Mouse (Mus musculus) adrenal gland (tissue): ENCODE measurements around the gene Phf21a.

ENCODE experiments used
- intact Hi-C: fragments of 180-260 bp; cut with DNase I; formaldehyde crosslinking; loops from one replicate; pipeline ENCODE4 v1.15.1; 2025

Gene Phf21a

GRCm38 (mm10) chr2:92354224-92354623 lies 261.3 kb downstream of the Phf21a start:
- intact Hi-C loops, result no loop called here

GRCm38 (mm10) chr2:92359301-92359700 lies 266.4 kb downstream of the Phf21a start:
- intact Hi-C loops, result no loop called here

- intact Hi-C loops, result no loop called here
Measured at GRCm38 (mm10) chr2:92360186-92360823, 267.4 kb downstream of the Phf21a start.

DNA sequence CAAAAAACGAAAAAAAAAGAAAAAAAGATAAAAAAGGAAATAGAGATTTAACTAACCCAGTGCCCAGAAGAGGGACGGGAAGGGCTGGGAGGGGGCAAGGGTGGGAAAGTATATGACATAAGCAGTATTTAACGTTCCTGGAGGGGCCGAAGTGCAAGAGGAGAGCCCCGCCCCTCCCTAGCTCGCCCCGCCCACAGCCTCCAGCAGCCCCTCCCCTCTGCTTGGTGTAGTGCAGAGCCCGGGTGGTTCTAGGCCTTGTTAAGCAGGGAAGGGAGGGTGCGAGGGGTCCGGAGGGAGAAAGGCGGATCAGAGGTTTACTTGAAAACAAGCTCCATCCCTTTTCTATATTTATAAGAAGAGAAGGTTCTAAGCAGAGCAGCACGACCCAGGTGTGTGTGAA lies 268.0 kb downstream of the Phf21a start:
- intact Hi-C loops, result no loop called here

- intact Hi-C loops, result no loop called here
Measured at GRCm38 (mm10) chr2:92361795-92362194, 268.9 kb downstream of the Phf21a start.

DNA sequence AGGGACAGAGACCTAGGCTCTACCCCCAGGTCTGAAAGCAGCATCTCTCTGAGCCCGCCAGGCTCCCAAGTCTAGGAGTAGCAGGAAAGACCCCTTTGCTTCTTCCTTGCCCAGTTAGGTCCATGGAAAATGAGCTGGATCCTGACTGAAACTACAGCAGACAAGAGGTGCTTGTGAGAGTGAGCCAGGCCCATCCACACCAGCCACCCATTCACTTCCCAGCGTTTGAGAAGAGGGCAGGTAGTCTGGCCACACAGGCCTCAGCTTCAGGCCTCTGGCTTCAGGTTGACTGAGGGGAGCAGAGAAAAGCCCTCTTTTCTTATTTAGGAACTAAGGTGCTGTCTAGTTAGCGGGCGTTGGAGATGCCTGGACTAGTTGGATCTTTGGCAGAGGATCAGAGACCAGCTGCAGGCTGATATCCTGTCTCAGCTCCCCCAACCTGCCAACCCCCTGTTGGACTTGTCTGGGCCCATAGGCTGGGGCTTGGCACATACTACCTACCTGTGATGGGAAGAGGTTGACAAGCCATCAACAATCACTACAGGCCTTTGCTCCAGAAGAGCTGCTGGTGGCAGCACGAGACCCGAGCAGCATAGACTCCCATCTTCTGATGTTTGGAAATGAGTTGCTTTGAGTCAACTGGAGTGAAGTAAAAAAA lies 269.8 kb downstream of the Phf21a start:
- intact Hi-C loops, result no loop called here

GRCm38 (mm10) chr2:92364086-92364485 lies 271.2 kb downstream of the Phf21a start:
- intact Hi-C loops, result no loop called here

DNA sequence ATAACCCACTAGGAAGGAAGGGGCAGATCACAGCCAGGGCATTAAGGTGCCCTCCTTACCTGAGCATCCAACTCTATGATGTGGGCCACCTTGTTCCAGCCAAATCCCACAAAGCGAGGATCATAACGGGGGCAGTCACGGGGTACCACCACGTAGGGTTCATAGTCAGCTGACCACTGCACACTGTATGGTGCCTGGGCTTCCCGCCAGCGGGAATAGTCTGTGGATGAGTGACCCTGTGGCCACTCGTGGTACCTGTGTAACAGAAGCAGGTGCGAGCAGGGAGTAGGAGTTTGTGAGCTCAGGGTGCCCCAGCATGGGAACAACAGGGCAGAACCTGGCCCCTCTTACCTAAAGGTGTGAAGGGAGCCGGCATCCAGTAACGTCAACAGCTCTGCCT lies 272.7 kb downstream of the Phf21a start:
- intact Hi-C loops, result no loop called here

GRCm38 (mm10) chr2:92367383-92368029 lies 274.6 kb downstream of the Phf21a start:
- intact Hi-C loops, result no loop called here

DNA sequence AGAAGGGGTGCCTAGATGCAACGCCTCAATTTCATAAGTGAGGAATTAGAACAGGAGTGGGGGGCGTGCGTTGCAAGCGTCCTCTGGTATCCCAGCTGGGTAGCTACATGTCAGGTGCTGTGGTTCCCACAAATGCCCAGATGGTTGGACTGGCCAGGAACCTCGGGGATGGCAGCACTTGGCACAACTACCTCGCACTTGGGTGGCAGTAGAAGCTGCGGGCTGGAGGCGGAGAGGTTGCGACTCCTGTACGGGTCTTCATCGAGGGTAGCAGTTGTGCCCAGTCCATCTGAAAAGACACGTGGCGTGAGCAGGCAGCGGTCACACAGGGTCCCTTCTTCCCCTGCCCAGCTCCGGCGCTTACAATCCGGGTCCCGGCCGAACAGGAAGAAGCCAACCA lies 277.5 kb downstream of the Phf21a start:
- intact Hi-C loops, result no loop called here

GRCm38 (mm10) chr2:92370821-92371805 lies 278.2 kb downstream of the Phf21a start:
- intact Hi-C loops, result no loop called here

- intact Hi-C loops, result no loop called here
Measured at GRCm38 (mm10) chr2:92371971-92372690, 279.2 kb downstream of the Phf21a start.

- intact Hi-C loops, result no loop called here
Measured at GRCm38 (mm10) chr2:92372767-92373436, 280.0 kb downstream of the Phf21a start.

- intact Hi-C loops, result no loop called here
Measured at GRCm38 (mm10) chr2:92373437-92373813, 280.5 kb downstream of the Phf21a start.

- intact Hi-C loops, result no loop called here
Measured at GRCm38 (mm10) chr2:92374514-92374913, 281.6 kb downstream of the Phf21a start, which contains the start of the genes Pex16 and Large2. Gene Pex16, plus strand, starts transcription at chr2:92374676. Gene Large2, minus strand, starts transcription at chr2:92374869.

GRCm38 (mm10) chr2:92375099-92375623 lies 282.2 kb downstream of the Phf21a start:
- intact Hi-C loops, result no loop called here

DNA sequence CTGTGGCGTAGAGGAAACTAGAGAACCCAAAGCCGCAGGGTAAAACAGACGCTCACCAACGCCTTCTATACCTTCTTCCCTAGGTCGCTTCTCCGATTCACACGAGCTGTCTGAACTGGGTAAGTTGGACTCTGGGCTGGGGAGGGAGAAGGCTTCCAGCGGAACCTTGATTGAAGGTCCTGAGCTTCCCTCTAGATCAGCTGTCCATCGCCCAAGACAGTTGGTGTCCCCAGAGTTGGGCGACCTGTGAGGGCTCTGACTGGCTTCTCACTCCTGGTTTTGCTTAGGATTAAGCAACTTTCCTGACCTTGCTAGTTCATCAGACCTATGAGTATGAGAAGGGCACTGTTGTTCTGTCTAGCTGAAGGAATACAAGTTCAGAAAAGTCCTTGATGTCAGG lies 282.9 kb downstream of the Phf21a start:
- intact Hi-C loops, result no loop called here

GRCm38 (mm10) chr2:92376300-92376699 lies 283.4 kb downstream of the Phf21a start:
- intact Hi-C loops, result no loop called here

GRCm38 (mm10) chr2:92377320-92377719 lies 284.4 kb downstream of the Phf21a start:
- intact Hi-C loops, result no loop called here
